Mouse (Mus musculus): ENCODE data around the gene Ntm. TPM values are rescaled to one million over a fixed set of nuclear protein-coding genes. Genes with fewer than 3 reads are reported as not detected.

The Ntm gene
- total RNA-seq, 2 experiments from 2014 or later: 0.33 to 0.95 TPM

DNA sequence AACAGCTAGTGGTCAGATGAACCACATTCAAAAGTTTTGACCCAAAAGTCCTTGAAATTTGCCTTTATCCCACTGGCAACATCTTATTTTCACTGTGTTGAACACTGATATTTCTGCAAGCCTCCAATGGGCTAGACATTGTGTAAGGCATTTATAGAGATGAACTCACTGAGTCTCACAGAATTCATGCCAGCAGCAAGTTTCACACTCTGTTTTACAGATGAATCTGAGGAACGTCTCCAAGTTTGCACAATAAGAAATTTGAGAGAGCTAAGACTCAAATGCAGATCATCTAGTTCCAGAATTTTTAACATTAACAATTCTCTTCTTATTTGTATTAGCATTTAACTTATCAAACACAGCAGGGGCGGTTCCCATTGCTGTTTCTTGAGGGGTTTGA is 203.9 kb downstream of the Ntm start:
- intact Hi-C loops (cut with DNase I): no loop called here
- no peak for DNase-seq
- TF ChIP-seq CTCF (IDR thresholded peaks at IDR 0.05): no peak
- H3K4me3 ChIP-seq: no peak overlapping the region
- H3K27ac ChIP-seq: no peak overlapping the region

DNA sequence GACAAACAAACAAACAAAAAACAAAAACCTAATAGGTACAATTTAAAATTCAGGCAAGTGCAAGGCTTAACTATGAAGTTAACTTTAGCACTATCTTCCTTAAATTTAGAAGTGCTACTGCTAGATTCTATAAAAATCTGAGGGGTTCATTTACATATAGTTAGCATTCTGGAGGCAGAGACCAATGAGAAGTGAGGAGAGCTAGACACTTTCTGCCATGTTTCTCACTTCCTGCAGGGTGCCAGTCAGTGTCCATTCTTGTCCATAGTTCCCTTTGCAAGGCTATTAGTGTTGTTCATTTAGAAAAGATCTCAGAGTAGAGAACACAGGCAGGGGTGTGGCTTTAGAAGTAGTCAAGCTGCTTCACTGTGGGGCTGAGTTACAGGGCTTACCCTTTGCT is 208.6 kb downstream of the Ntm start:
- no peak for DNase-seq
- intact Hi-C loops (cut with DNase I): no loop called here
- no peak for TF ChIP-seq CTCF (IDR thresholded peaks at IDR 0.05)

DNA sequence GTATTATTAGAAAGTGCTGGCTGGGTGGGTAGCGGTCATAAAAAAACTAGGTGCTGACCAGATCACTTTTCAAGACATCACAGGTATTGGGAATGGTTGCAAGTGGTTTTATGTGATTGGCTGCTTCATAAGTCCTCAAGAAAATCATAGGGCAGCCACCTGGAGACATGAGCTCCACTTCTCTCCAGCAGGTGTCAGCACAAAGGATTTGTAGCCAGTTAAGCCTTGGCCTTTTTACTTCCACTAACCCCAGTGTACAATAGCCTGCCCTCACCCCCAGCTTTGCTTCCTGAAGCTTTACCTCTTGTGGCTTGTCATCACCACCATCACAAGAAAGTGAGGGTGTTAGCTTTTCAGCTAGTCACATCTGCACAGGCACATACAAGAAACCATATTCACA is 211.5 kb downstream of the Ntm start:
- H3K27ac ChIP-seq: no peak overlapping the region
- peak; percentile 38; the same call in 1 of the 2 replicates for TF ChIP-seq CTCF (IDR thresholded peaks at IDR 0.05)
- intact Hi-C loops (cut with DNase I): no loop called here
- no peak overlapping the region for H3K4me3 ChIP-seq
- DNase-seq: no peak

More for the DNA sequence above, 208.6 kb downstream of the Ntm start:
- no peak overlapping the region for H3K27ac ChIP-seq
- no peak overlapping the region for H3K4me3 ChIP-seq

DNA sequence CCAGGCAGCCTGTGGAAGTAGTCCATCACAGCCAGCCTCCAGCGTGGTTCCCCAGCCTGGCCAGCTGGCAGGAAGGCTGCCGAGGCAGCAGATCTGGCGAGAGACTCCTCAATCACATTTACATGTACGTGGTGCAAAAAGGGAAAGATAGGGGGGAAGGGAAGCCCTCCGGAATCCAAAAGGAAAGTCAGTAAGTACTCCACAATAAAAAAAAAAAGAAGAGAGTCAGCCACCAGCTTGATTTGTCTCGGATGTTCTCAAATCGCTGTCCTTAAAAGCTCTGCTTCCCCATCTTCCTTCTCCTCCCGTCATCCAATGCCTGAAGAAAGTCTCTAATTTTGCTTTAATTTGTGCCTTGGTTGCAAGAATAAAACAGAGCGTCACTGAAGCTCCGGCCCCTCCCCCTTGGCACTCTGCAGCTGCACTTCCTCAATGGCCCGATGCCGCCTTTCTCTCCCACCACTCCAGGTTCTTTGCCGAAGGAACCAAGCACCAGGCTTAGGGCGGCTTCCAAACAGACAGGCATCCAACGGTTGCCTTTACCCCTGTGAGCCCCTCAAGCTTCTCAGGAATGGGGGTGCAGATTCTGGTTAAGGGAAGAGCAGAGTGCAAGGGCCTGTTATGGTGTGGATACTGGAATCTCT is 212.4 kb downstream of the Ntm start:
- intact Hi-C loops (cut with DNase I): no loop called here
- no peak for TF ChIP-seq CTCF (IDR thresholded peaks at IDR 0.05)
- Histone ChIP-seq H3K27ac (0 out of 2 replicates have a peak overlapping the region, but pooled peaks have one; percentile 28), H3K4me3 (peak overlapping the region; percentile 64)
- peak; percentile 51 for DNase-seq

DNA sequence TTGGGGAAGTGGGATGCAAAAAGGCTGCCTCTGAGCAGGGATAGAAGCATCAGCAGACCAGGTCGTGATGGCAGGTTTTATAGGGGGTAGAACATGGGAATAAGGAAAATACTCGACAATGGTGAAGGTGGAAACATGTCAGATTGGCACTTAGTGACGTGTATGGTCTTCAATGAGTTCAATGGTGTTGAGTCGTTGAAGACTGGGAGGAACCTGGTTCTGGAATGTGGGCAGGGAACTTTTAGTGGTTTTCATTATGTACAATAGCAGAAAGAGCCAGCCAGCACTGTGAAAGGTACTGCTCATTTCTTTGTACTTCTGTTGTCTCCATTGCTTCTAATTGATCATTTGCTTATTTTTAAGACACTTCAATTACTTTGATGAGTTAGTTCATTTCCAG is 214.9 kb downstream of the Ntm start:
- Histone ChIP-seq H3K27ac (no peak overlapping the region), H3K4me3 (no peak overlapping the region)
- TF ChIP-seq CTCF (IDR thresholded peaks at IDR 0.05): no peak
- no peak for DNase-seq
- intact Hi-C loops (cut with DNase I): no loop called here

DNA sequence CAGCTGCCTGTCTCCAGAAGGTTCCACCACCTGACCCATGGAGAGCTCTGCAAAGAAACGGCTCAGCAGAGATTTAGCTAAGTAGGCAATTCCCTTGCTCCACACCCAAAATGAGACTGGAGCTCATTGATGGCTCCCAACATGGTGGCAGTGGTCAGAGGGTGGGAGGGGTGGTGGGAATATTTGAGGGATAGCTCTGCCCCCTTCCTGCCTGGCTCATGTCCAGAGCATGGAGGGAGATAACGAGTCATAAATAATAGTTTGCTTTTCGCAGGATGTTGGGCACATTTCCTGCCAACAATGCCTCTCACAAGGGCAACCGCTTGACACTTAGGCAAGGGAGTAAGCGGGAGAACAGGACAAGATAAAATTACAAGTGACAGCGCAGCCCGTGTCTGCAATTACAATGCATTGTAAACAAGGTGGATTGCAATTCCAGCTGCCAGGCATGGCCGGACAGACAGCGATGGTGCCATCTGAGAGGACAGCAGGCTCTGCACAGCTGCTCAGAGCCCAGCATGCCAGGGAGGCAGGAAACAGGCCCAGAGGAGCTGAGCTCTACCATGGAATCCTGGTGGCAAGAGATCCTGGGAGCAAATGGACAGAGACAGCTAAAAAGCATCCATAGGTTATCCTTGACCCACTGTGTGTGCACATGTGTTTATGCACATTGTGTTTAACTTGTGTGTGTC is 224.0 kb downstream of the Ntm start:
- no peak for TF ChIP-seq CTCF (IDR thresholded peaks at IDR 0.05)
- no peak for DNase-seq
- Histone ChIP-seq H3K4me3 (no peak overlapping the region), H3K27ac (no peak overlapping the region)
- intact Hi-C loops (cut with DNase I): no loop called here

DNA sequence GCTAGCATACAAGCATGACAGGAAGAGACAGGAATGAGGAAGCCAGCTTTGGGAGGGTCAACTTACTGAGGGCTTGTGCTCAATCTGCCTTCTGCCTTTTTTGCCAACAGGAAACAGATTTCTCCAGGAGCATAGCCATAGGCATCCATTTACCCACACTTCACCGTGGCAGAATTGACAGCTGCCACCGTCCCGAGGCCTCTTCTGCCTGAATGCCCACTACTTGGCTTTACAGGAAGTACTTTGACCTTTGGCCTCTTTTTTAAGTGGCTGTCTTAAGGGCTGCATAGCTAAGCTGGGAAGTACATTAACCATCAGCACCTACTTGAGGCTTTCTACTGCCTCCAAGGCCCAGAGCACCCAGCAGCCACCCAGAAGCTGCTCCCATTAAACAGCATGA is 226.9 kb downstream of the Ntm start:
- intact Hi-C loops (cut with DNase I): no loop called here
- DNase-seq: no peak
- H3K27ac ChIP-seq: no peak overlapping the region
- no peak overlapping the region for H3K4me3 ChIP-seq
- no peak for TF ChIP-seq CTCF (IDR thresholded peaks at IDR 0.05)

DNA sequence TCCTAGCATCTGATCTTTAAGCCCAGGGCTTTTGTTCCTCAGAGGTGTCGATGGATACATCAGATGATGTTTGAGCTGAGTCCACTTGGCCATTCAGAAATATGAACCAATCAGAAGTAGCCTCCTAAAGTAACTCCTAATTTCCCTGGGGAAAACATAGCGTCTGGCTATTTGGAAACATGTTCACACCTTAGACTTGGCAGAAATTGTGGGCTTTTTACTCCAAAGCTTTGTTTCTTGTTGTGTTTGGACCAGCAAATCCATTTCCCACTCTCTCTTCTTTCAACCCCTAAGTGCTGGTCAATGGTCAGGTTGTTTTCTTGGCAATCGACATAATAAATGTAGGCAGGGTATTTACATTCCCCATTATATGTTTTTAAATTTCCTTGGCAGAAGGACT is 230.0 kb downstream of the Ntm start:
- DNase-seq: no peak
- no peak for TF ChIP-seq CTCF (IDR thresholded peaks at IDR 0.05)
- Histone ChIP-seq H3K27ac (no peak overlapping the region), H3K4me3 (no peak overlapping the region)
- intact Hi-C loops (cut with DNase I): no loop called here

DNA sequence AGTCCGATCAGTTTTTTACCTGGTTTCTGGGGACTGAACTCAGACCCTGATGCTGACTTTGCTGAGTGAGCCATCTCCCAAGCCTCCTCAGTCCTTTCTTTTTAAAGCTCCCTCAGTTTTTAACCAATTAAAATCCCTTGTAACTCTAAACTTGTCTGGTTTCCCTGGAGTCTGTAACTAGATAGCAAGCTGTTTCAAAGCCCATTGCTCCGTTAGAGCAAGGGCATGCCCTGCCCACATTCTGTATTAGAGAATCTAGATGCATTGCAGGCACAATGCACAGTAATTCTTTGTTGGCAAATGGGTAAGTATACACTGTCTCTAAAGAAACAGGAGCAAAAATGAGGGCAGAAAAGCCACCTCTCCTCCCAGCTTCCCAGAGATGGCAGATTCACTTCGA is 231.3 kb downstream of the Ntm start:
- intact Hi-C loops (cut with DNase I): no loop called here
- H3K27ac ChIP-seq: no peak overlapping the region
- H3K4me3 ChIP-seq: no peak overlapping the region
- no peak for TF ChIP-seq CTCF (IDR thresholded peaks at IDR 0.05)
- DNase-seq: no peak

DNA sequence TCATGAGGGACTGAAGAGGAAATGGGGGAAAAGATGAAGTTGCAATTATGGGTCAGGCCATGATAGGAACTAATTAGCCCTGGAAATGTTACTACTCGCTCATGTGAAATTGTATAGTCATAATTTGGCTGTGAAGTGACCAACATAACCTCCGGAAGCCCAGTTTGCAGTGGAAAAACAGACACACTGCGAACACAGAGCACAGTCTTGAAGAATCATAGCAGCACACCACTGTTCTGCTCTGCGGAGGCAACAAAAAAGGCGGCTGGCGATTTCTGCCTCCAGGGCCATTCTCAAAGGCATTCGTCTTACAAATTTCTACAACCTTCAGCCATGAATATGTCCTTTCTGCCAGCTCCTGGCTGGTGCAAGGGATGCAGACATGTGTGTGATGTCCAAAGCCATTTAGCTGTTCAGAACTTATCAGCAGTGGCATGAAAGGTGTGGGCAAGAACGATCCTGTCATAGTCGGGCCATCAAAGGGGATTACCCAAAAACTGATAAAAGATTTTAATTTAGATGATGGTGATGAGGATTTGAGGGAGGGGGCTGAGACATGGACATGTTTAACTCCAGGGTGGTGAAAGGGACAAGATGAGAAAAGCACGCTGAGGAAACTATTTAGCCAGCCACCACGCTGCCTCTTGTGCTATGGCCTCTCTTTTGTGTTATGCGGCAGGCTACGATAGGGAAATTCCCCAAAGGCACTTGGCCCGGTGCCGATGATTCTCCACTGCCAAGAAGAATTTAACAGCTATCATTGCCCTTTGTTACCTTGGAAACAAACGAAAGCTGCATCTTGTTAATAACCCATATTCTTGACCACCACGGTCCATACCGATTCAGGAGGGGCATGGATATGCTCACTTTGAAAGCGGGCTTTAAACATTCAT is 235.2 kb downstream of the Ntm start:
- intact Hi-C loops (cut with DNase I): no loop called here
- H3K4me3 ChIP-seq: no peak overlapping the region
- TF ChIP-seq CTCF (IDR thresholded peaks at IDR 0.05): no peak
- DNase-seq: no peak
- no peak overlapping the region for H3K27ac ChIP-seq

DNA sequence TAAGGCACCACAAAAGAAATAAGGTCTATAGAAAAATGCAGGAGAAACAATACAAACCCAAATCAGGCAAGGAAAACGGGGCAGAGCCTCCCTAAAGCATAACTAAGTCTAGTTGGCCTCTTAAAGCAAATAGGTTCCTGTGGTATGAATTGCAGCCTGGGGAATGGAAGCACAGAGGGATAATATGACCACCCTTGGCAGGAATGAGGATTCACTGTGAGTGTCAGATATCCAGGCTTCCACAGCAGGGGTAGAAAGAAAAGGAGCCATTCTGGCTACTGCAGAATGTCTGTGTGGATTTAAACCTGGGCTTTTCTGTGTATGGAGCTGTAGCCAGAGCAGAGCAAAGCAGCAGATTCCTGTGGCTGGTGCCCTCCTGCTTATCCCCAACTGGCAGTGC is 241.5 kb downstream of the Ntm start:
- no peak overlapping the region for H3K27ac ChIP-seq
- H3K4me3 ChIP-seq: no peak overlapping the region
- intact Hi-C loops (cut with DNase I): no loop called here
- no peak for TF ChIP-seq CTCF (IDR thresholded peaks at IDR 0.05)
- DNase-seq: no peak

DNA sequence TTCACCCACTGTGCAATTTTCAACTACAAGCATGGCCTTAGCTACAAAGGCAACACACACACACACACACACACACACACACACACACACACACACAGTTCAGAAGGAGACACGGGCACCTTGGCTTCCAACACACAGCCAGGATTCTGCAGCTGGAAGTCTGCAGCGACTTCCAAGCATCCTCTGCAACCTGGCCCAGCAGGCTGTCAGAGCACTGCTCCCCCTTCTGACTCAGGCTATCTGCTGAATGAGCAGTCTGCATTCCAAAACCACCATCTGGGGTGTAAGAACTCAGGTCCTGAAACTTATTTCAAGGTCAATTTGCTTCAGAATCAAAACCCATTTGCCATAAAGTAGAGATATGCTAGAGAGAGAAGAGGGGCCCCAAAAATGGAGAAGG is 246.1 kb downstream of the Ntm start:
- no peak overlapping the region for H3K27ac ChIP-seq
- intact Hi-C loops (cut with DNase I): no loop called here
- TF ChIP-seq CTCF (IDR thresholded peaks at IDR 0.05): no peak

DNA sequence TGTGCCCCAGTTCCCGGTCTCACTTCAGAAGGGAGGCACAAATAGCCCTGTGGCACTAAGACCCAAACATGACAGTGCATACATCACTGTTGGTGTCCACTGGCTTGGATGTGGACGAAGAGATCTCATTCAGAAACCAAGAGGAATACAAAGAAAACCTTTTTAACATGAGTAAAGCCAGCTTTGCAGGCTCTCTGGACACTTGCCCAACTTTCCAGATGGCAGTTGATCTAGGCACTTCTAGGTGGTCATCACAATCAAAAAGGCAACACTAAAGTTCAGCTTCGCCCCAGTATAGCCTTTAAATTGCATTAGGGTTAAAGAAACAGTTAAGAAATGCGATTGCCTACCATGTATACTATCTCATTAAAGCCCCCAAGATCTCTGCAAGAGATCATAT is 264.7 kb downstream of the Ntm start:
- intact Hi-C loops (cut with DNase I): no loop called here
- no peak for DNase-seq
- TF ChIP-seq CTCF (IDR thresholded peaks at IDR 0.05): no peak
- Histone ChIP-seq H3K27ac (no peak overlapping the region), H3K4me3 (no peak overlapping the region)

More for the DNA sequence above, 246.1 kb downstream of the Ntm start:
- no peak for DNase-seq
- H3K4me3 ChIP-seq: no peak overlapping the region
